Mouse (Mus musculus) right cerebral cortex, adult 18-20 months (tissue): ENCODE results near the gene Rex1bd.

Experiments
- DNase-seq: peaks from one replicate; pipeline ENCODE4 v3.0.0; 2022; ENCODE audit warnings: mixed read lengths

Gene Rex1bd

DNA sequence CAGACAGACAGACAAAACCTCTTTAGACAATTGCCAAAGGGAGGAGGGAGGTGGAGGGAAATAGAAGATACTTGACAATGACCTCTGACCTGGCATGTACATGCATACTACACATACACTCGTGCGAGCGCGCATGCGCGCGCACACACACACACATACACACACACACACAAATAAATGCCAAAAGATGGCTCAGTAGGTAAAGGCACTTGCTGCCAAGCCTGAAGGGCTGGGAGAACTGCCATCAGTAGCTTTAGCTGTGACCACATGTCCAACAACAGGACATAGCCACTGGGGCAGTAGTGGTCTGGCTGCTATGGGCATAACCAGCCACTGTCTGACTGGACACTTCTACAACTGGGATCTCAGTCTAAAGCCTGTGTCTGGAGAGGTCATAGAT, 34.7 kb downstream of the Rex1bd start:
- no peak for DNase-seq

DNA sequence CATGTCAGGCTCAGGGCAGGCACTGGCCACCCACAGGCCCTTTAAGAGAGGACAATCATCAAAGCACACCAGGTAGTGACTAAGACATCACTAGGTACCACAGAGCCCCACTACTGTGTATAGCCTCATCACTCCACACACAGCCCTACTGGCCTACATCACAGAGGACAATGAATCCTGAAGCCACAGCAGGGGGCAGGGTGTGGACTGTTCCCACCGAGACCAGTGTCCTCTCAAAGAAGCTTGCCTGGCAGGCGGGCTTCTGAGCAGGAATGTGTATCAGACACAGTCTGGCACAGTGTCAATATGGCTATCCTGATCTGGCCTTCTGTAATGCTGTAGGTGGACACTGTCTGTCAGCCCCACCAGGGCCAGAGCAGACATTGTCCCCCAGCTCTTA, 36.6 kb downstream of the Rex1bd start:
- DNase-seq = no peak

DNA sequence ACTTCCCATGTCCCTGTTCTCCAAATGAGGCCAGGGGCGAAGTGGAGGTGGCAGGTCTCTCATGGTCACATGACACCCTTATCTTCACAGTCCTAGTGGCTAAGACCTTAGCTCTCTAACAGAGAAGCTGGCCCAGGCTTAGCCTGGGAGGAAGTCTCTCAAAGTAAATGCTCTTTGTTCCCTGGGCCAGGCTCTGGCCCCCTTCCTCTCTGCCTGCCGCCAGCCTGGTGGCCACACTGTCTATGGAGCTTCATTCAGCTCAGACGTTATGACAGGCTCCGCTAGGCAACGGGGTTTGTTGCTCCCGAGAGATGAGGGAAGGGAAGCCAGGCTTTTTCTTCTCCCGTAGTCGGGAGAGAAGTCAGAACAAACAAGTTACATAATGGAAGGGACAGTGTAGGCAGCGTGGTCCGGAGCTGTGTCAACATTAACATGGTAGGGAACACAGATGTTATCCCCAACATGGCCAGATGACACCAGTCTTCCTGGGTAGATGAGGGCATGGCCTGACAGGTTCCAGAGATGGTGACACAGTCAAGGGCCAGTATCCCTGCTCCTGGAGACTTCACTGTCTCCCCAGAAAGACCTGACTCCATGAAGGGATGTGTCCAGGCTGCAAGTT, 37.1 kb downstream of the Rex1bd start:
- DNase-seq = no peak

DNA sequence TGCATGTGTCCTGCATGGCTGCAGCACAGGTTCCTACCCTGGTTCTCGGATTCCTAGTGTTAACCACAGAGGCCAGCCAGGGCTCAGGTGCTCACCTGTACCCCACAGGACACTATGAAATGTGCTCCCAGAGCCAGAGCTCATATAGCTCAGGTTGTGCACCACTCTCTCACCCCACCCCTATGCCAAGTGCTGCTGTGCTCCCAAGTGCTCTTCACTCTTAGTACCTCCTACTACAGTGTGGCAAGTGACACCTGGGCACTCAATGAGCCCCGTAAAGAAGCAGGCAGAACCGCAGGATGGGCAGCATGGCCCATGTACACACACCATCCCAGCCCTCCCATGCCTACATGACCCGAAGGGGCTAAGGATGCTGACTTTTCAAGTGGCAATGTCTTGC, 37.8 kb downstream of the Rex1bd start:
- no peak for DNase-seq

DNA sequence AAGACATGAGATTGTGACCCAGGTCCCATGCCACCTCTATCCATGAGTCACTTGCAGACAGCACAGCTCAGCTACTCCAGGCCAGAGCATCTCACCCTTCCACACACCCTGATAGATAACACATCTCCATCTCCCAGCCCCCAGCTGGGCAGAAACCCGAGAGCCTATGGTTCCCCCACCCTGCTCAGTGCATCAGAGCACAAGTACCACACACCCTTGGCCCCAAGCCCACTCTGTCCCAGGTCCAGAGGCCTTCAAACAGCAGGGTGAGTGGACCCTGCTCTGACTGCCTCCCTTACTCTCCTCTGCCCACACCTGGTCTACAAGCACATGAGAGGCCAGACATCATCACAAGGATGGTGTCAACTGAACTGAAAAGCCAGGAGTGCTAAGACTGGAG, 38.6 kb downstream of the Rex1bd start:
- DNase-seq = no peak

DNA sequence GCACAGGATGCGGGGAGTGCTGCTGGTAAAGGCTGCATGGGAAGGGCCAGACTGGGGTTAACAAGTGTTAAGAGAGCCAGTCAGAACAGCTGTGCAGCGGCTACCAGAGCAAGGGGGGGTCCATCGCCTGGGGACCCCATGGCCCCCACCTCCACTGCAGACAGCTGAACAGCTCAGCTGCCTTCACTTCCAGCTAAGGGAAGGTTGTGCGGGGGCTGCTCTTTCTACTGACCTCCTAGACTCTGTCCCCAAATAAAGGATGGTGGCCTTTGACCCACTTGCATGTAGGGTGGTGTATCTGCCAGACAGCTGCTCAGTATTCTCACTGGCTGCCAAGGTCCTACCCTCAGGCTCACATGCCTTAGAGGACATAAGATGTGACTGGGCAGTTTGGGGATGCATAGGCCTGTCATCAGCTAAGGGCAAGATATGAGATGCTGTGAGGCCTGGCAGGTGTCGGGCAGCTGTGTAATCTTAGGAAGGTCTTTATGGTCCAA, 39.3 kb downstream of the Rex1bd start:
- DNase-seq = no peak

DNA sequence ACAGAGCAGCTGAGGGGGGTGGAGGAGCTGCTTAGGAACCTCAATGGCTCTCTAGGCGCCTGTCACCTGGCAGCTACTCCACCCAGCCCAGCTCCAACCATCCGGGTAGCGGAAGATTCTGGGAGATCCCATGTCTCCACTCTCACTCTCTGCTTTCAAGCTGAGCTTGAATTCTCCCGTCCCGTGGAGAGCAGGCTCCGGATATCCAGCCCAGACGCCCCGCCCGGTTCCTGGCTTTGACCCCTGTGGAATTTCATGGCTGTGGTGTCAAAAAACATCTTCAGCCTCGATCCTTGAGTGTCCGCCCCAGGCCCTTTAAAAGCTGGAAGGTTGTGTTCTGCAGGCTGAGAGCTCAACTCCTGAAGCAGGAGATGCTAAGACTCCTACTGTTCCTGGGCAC, 39.8 kb downstream of the Rex1bd start:
- no peak for DNase-seq

DNA sequence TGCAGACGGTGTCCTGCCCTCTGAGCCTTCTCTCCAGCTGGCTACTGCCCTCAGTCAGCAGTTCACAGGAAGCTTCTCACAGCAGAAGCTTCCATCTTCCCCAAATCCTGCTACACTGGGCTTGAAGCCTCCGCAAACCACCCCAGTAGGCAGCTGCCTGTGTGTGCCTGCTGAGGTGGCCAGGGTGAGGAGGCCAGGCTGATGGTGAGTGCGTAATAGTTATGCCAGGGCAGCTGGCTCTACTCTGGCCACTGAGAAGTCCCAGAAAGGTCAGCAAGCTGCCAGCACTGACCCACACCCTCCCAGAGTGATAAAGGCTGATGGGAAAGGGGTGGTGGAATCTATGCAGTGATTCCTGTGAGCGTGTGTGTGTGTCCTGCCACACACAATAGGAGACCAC, 40.2 kb downstream of the Rex1bd start:
- DNase-seq = no peak

DNA sequence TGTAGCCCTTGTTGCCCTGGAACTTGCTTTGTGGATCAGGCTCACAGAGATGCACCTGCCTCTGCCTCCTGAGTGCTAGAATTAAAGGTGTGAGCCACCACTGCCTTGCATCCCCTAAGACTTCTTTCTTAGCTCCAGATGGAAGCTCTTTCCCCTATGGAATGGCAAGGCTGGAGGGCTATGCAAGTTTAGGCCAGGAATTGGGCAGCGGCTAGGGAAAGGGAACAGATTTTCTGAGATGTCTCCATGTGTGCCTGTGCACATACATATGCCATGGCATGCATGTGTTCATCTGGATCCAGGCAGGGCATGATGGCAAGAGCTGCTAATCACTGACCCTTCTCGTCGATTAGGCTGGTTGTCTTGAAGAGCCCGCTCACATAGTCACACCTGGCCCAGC, 40.9 kb downstream of the Rex1bd start:
- no peak for DNase-seq

DNA sequence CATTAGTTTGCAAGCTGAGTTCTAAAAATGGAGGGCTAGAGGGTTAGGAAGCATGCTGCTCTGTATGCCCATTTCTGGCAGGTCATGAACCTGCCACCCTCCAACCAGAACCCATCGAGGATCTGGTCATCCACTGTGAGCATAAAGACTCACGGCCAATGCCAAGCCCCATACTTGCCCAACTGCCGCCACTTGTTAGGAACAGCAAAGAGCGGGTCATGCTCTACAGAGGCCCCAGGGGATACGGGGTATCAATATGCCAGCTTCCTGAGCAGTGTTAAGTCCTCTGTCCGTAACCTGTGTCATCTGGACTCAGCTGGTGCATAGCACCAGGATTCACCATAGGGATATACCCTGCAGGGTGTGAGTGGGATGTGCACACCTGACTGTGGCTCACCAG, 42.4 kb downstream of the Rex1bd start:
- DNase-seq = no peak

DNA sequence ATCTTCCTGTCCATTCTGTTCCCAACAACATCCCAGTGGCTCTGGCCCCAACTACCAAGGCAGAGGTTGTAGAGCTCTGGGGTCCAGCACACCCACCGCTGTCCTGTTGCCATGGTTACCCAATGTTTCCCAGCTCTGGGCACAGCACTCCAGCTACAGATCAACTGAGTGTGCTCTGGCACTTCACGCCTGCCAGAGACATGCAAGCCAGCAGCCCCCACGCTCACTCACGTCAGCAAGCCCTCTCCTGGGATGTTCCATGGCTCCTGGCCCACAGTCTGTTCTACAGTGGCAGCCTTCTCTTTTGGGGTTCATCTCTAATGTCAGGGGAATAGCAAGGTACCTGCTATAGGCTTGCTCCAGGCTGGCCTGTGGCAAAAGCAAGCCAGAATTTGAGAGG, 43.2 kb downstream of the Rex1bd start:
- peak; percentile 90 for DNase-seq

DNA sequence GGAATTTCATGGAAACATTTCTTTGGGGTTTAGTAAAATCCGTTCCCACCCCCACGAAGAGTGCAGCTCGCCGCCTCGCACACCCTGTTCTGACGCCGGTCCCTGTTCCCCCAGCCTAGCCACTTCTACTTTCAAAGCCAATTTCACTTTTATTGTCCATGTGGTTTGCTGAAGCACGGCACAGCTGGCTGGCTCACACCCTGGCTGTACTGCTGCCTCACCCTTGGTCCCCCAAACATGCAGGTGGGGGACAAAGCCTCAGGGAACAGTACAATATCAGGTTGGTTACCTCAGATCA, 44.1 kb downstream of the Rex1bd start:
- no peak for DNase-seq

DNA sequence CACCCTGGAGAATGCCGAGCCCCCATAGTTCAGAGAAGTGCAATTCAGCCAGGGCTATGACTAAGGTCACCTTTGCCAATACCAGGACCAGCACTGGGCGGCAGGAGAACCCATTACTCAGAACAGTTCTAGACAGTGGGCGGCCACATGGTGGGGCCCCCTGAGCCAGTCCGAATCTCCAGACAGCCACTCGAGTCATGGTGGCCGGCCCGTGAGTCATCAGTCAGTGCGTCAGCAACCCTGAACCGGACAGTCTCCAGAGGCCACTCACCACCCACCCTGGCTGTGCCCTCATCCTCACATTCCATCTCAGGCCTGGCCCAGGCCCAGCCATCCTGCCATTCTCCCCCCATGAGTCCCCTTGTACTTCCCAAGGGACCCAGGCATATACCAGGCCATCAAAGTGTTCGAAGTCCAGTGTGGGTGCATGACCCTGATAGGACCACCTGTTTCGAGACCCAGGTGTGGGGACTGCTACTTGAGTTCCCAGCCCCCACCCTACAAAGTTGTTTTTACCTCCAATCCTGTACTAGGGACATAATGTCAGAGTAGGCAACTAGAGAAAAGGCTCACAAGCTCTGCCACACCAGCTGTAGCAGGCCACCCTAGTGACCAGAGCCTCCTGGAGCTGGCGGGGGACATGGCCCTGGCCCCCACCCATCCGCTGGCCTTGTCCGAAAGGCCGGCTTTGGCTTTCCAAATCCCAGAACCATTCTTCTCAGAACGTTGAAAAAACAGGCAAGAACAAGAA, 44.6 kb downstream of the Rex1bd start:
- DNase-seq = no peak

DNA sequence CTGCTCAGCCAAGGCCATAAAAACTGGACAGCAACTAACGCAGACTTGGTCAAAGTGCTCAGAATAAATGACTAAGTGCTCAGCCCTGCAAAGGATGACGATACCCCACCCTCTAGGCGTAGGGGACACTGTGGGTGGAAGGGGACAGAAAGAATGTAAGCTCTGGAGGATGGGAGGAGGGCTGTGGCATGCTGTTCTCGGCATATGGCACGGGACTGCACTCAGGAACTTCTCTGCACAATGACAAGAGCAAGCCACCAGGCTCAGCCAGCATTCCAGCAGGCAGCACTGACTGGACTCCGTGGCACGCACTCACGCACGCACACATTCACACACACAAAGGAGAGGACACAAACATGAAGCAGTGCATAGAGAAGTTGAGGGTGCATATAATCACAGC, 45.9 kb downstream of the Rex1bd start:
- DNase-seq = no peak

DNA sequence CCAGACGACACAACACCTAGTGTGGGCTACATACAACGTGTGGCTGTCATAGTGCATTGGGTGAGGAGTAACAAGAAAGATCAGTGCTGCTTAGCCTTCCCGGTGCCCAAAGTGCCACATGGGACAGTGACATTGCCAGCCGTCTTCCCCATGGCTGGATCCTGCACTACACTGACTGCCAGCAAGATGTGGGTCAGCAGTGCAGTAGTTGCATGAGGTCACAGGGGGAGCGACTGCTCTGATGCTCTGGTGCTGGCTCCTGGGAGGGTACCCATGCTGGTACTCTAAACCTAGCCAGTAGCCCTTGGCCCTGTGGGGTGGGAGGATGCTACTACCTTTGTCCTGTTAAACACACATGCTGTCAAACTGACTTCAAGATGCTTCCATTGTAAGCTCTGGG, 46.4 kb downstream of the Rex1bd start:
- no peak for DNase-seq

DNA sequence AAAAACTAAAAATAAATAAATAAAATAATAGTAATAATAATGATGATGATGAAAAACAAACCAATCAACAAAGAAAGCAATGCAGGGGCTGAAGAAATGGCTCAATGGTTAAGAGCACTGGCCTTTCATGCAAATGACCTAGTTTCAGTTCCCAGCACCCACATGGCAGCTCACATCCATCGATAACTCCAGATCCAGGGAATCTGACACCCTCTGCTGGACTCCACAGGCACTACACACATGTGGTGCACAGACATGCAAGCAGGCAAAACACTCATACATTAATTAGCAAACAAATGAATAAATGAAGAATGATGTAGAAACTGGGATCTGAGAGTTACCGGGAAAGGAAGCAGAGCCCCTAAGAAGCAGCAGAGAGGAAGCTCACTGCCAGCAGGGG, 46.9 kb downstream of the Rex1bd start:
- no peak for DNase-seq

DNA sequence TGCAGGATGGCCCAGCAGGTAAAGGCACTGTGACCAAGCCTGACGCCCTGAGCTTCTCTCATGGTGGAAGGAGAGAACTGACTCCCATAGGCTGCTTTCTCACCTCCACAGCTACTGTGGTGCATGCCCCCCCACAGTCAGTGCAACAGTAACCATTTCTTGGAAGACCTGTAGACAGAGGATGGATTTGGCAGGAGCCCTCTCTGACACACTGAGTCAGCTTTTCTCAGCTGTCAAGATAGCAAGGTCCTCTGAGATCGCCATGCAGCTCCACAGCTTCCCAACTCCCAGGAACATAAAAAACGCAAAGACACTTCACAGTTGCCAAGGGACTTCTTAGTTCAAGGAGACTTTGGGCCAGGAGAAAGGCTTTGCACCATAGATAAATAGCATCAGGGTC, 48.1 kb downstream of the Rex1bd start:
- DNase-seq = no peak

DNA sequence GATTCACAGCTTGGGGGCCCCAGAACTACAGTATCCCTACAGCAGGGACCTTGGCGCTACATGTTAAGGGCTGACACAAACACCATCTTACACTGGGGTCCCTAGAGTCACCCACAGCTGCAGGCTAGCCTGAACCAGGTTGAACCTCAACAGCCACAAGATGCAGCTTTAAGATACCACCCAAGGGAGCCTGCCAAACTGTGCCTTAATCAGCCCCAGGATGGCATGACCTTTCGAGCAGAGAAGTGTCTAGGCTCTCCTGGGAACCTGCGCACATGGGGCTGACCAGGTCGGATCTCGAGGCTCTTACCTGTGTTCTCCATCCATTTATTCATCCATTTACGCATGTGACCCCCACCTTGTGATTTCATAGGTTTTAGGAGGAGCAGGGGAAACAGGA, 48.7 kb downstream of the Rex1bd start:
- no peak for DNase-seq

DNA sequence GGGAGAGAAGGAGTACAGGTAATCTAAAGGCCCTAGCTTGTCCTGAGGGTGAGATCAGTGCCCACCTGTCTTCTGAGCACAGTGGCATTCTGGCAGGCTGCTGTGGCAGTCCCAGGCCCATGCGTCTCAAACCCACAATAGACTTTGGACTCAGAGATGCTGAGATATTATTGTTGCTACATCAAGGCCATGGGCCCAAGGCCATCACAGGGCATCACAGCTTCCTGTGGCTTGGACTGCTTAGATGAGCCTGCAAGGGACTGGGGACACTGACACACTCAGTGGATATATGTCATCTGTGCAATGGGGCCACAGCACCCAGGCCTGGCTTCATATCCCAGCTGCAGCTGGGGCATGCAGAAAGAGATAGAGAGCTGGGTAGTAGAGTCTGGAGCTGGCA, 49.6 kb downstream of the Rex1bd start:
- no peak for DNase-seq
